Mouse (Mus musculus) left cerebral cortex, postnatal 36 days (tissue): ENCODE measurements around the gene Sprr2a2. TPM values are rescaled to one million over a fixed set of nuclear protein-coding genes. Genes with fewer than 3 reads are reported as not detected.
"Not testable (repeated sequence)": the region's sequence is repeated elsewhere in the genome, so short reads cannot be mapped to it uniquely, and the experiment has no call there.

Experiments used
- DNase-seq, 2 experiments: peaks; one replicate each; pipeline ENCODE4 v3.0.0; 2021 to 2022; ENCODE audit warnings: low spot score in 2 of 2, mixed read lengths in 1 of 2
- intact Hi-C: fragments of 180-260 bp; cut with DNase I; formaldehyde crosslinking; loops from one replicate; pipeline ENCODE4 v1.15.1; 2025
- total RNA-seq, 2 experiments: library from RNA; stranded (reverse); gene quantifications; 2 replicates each; pipeline ENCODE4 v1.2.3; 2021

The Sprr2a2 gene
- total RNA-seq, result not detected

DNA sequence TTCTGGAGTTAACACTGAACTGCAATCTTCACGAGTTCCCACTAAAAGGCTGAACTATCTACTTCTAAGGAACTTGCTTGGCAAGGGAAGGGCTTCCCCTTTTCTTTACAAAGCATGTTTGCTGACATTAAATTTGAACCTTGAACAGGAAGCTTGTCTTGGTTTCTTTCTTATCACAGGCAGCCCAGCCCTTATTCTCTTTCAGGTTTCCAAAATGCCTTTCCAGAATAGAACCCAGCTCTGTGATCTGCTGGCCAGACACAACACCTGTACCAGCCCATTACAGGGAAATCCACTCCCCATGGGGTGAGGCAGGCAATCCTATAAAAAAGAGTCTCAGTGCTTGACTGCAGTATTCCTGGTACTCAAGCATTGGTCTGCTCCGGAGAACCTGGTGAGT, at the start of gene Sprr2a2, which contains the start of gene Sprr2a1:
Gene Sprr2a2 (plus strand): TSS at position 352 of the 400 bp plus-strand sequence.
Gene Sprr2a1 (plus strand): TSS at position 231 of the 400 bp plus-strand sequence.
- DNase-seq, intact Hi-C loops: not testable (repeated sequence)

- no peak for DNase-seq
- intact Hi-C loops, result no loop called here
Measured at GRCm38 (mm10) chr3:92169847-92170246, 45.9 kb upstream of the Sprr2a2 start.

- intact Hi-C loops, result no loop called here
- no peak for DNase-seq
Measured at GRCm38 (mm10) chr3:92176880-92177279, 38.8 kb upstream of the Sprr2a2 start.

DNA sequence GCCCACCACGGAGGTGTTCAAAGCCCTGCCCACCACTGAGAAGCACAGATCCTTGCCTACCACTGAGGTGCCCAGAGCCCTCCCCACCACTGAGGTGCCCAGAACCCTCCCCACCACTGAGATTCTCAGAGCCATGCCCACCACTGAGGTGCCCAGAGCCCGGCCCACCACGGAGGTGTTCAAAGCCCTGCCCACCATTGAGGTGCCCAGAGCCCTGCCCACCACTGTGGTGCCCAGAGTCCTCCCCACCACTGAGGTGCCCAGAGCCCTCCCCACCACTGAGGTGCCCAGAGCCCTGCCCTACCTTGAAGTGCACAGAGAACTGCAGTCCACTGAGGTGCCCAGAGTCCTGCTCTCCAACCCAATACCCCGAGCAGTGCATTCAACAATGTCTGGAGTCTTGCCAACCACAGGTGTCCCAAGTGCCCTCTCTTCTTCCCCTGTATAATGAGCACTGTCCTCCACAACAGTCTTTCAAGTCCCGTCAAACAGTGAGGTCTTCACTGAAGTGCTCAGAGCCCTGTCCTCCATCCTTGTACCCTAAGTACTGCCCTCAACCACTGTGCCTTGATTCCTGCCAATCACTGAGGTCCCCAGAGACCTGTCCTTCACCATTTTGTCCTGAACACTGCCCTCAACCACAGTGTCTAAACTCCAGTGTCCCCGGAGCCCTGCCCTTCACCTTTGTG, 20.1 kb upstream of the Sprr2a2 start:
- DNase-seq, result no peak
- intact Hi-C loops, result no loop called here

- intact Hi-C loops, DNase-seq: not testable (repeated sequence)
Measured at GRCm38 (mm10) chr3:92211133-92211925, 4.4 kb upstream of the Sprr2a2 start.

DNA sequence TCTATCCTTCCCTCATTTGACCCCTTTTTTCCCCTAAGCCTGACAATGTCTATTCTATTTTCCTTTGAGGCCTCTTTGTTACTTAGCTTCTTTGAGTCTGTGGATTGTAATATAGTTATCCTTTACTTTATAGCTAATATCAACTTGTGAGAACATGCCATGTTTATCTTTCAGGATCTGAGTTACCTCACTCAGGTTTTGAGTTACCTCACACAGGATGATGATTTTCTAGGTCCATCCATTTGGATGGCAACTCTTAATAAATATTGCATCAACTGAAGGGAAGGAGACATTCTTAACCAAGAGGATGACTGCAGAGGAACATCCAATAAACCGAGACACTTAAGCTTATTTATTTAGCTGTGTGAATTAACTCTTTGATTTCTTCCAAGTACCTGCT, 3.7 kb upstream of the Sprr2a2 start:
- intact Hi-C loops, DNase-seq: not testable (repeated sequence)

DNA sequence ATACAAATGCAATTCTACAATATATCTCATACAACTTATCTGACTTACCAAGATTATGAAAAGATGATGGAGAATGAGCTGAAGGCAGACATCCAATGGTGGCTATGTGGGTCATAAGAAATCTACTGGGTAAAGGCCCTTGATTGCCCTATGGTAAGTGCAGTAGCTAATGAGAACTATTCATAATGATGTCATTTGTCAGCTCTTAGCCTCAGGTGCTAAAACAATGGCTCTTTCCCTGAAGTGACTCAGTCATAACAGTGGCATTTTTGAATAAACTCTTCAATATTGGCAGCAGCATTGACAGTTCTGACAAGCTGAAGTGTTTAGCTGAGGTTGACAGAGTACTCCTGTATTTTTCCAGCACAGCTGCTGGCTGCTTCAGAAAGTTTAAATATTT, 2.1 kb upstream of the Sprr2a2 start:
- DNase-seq, intact Hi-C loops: not testable (repeated sequence)

- intact Hi-C loops, DNase-seq: not testable (repeated sequence)
Measured at GRCm38 (mm10) chr3:92219031-92219430, 3.3 kb downstream of the Sprr2a2 start.

GRCm38 (mm10) chr3:92223708-92224107, 8.0 kb downstream of the Sprr2a2 start:
- DNase-seq, intact Hi-C loops: not testable (repeated sequence)

DNA sequence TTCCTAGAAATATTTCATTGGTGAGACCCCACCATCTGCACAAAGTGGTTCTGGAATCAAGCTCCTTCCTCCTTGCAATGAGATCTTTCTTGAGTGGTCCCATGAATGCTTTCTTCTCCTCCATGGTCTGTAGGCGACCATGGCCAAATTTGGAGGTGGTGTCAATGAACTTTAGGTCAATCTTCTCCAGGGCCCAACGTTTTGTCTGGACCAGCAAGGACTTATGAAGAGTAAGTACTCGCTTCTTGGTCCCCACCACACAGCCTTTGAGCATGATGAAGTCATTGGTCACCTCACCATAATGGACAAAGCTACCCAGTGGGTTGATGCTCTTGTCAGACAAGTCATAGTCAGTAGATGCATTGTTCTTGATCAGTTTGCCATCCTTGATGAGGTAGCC, 11.7 kb downstream of the Sprr2a2 start:
- intact Hi-C loops, DNase-seq: not testable (repeated sequence)

DNA sequence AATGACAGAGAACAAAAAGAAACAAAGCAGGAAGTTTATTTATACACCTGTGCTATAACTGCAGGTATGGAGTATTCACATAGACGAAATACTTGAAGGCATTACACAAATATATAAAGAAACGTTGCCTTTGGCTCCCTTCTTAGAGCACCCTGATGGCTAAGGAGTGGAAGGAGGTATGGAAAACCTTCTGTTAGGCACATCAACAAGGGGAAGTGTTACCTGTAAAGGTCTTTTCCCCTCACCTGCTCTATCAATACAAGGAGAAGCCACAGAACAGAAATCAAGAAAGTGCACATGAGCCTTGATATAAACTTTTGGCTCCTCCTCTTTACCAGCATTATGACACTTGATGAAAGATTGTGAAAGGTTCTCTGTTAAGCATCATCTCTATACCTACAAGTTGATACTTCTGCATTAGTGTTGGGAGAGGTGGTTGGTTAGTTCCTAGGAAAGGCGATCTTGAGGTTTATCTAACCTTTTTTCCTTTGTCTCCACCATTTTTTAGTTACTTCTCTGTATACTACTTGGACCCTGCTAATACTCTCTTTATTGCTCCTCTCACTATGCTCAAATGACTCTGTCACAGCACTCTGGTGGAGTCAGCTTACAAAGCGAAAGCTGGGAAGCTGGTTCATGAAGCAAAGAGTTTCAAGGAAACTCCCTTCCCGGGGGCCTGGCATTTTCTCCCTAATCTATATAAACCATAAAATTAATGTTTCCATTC, 20.9 kb downstream of the Sprr2a2 start:
- DNase-seq, intact Hi-C loops: not testable (repeated sequence)

DNA sequence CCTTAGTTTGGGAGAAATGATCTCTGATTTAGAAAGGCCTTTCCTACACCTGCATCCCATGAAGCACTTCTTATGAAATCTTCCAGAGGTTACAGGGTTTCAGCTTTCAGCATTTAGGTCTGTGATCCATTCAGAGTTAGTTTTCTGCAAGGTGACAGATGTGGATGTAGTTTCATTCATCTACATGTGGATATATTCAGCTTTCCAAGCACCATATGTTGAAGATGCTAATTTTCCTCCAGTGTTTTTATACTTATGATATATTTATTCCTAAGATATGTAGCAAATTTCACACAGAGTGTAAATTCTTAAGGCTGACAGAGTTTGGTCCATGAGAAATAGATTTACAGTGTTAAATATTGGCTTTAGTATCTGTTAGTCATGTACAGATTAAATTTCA, 23.0 kb downstream of the Sprr2a2 start:
- intact Hi-C loops, DNase-seq: not testable (repeated sequence)

DNA sequence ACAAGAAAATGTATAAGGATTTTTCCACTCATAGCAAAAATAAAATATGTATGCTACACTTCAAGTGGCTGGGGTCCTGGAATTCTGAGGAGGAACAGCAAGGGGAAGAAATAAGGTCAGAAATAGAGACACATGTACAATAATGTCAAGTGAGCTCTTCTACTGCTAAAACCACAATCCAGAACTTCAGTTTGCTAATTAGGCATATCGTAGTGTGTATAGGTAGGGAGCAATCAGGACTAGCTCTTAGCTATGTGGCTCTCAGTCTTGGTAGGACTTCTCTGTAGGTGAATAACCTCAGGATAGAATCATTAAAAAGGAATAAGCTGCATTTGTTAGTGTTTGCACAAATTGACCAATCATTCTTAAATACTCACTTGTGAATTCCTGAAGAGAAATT, 23.5 kb downstream of the Sprr2a2 start:
- intact Hi-C loops, DNase-seq: not testable (repeated sequence)

- DNase-seq, intact Hi-C loops: not testable (repeated sequence)
Measured at GRCm38 (mm10) chr3:92244833-92245232, 29.1 kb downstream of the Sprr2a2 start.

DNA sequence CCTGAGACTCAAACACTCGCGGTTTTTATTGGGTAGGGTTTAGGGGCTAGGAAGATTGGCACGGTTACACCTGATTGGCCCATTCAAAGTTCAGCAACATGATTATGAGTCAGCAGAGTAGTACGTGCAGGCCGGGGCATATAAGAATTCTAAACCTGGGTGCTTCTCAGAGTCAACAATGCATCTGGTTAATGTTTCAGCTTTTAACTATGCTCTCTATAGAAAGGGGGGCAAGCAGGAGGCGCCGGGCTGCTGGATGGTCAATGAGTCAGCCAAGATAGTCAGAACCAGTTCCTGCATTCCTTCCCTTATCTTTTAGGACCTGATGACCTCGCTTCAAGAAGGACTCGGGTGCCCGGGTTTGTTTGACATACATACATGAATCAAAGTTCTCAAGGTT, 30.5 kb downstream of the Sprr2a2 start:
- intact Hi-C loops, DNase-seq: not testable (repeated sequence)

DNA sequence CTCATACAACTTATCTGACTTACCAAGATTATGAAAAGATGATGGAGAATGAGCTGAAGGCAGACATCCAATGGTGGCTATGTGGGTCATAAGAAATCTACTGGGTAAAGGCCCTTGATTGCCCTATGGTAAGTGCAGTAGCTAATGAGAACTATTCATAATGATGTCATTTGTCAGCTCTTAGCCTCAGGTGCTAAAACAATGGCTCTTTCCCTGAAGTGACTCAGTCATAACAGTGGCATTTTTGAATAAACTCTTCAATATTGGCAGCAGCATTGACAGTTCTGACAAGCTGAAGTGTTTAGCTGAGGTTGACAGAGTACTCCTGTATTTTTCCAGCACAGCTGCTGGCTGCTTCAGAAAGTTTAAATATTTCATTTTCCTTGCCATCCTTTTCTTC, 32.8 kb downstream of the Sprr2a2 start:
- intact Hi-C loops, DNase-seq: not testable (repeated sequence)

GRCm38 (mm10) chr3:92250450-92250849, 34.7 kb downstream of the Sprr2a2 start:
- intact Hi-C loops, DNase-seq: not testable (repeated sequence)

- intact Hi-C loops, DNase-seq: not testable (repeated sequence)
Measured at GRCm38 (mm10) chr3:92253860-92254259, 38.1 kb downstream of the Sprr2a2 start.

DNA sequence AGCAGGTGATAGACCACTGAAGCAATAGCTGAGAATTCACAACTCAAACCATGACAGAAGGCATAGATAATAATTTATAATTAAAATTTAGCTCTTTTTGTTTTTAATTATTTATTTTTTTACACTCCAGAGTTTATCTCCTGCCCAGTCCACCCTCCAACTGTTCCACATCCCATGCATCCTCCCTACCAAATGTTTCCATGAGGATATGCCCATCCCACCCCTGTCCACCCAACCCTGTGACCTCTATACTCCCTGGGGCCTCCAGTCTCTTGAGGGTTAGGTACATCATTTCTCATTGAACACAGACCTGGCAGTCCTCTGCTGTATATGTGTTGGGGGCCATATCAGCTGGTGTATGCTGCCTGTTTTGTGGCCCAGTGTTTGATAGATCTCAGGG, 42.8 kb downstream of the Sprr2a2 start:
- intact Hi-C loops, DNase-seq: not testable (repeated sequence)

DNA sequence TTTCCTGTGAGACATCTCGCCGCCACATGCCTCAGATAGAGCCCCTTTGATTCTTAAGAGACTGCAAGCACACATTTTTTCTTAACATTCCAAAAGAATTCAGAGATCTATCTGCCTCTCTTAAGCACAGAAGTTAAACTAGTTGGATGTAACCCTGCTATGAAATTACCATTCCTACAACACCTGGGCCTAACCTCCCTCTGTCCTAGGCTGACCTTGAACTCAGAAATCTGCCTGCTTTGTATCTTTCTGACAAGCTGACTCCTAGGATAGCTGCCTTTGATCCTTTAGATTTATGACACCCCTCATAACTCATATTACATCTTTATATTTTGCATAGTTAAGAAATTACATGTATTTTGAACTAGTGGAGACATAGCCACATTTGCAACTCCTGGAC, 47.7 kb downstream of the Sprr2a2 start:
- intact Hi-C loops, DNase-seq: not testable (repeated sequence)
